Mouse (Mus musculus): ENCODE data around the gene Ipp. TPM values are rescaled to one million over a fixed set of nuclear protein-coding genes. Genes with fewer than 3 reads are reported as not detected.
A peak's percentile ranks its signal among the peaks of the same experiment; 100 is the strongest.

Ipp gene
- 14.0 and 15.2 TPM in 2 replicates for polyA plus RNA-seq (2015; fragmentation: Nextera tagmentation; extraction: Ambion mirVana)

GRCm38 (mm10) chr4:116507425-116508218, at the start of gene Ipp:
Gene Ipp (plus strand): TSS chr4:116507549.
- Histone ChIP-seq H3K9ac (peak within 1 kb of the TSS; percentile 48), H3K4me3 (replicated peaks) (peak within 1 kb of the TSS; percentile 66), H3K4me1 (peaks cover 6% of the 10 kb centered on the region; the same call in 1 of the 2 replicates), H3K27ac (peak within 1 kb of the TSS; percentile 94), H3K27me3 (replicated peaks) (no peaks in the 10 kb centered on the region), H3K4me2 (peak within 1 kb of the TSS; percentile 63), H3K36me3 (no peaks in the 10 kb centered on the region), H3K9me3 (no peaks in the 10 kb centered on the region)
- under 1% methylated on average over 47 of the region's 55 CpGs for WGBS
- peak; percentile 99 for ATAC-seq (ENCODE audit: insufficient read depth, low FRiP score, low read depth)

DNA sequence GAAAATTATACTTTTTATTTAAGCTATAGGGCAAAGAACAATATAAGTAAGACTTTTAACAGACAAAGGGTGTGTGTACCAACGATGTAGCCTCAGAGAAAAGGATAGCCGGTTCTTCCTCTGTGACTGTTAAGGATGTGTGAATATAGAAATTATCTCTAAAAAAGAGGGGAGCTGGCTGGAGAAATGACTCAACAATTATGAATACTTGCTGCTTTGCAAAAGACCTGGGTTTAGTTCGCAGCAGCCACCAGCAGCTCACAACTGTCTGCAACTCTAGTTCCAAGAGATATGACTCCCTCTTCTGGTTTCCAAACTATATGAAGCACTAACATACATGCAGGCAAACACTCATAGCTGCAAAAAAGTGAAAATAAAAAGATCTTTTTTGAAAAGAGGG, 45.4 kb upstream of the Ipp start:
- Histone ChIP-seq H3K4me1 (peaks cover 6% of the 10 kb centered on the region), H3K4me2 (0 out of 2 replicates have a peak overlapping the region, but pooled peaks have one; percentile 58), H3K27ac (no peak overlapping the region), H3K9me3 (no peaks in the 10 kb centered on the region), H3K27me3 (replicated peaks) (no peaks in the 10 kb centered on the region), H3K4me3 (replicated peaks) (0 out of 2 replicates have a peak overlapping the region, but pooled peaks have one; percentile 92), H3K9ac (no peak overlapping the region), H3K36me3 (no peaks in the 10 kb centered on the region)
- 88% methylated on average over 3 of the region's 3 CpGs for WGBS
- no peak for ATAC-seq (ENCODE audit: insufficient read depth, low FRiP score, low read depth)

DNA sequence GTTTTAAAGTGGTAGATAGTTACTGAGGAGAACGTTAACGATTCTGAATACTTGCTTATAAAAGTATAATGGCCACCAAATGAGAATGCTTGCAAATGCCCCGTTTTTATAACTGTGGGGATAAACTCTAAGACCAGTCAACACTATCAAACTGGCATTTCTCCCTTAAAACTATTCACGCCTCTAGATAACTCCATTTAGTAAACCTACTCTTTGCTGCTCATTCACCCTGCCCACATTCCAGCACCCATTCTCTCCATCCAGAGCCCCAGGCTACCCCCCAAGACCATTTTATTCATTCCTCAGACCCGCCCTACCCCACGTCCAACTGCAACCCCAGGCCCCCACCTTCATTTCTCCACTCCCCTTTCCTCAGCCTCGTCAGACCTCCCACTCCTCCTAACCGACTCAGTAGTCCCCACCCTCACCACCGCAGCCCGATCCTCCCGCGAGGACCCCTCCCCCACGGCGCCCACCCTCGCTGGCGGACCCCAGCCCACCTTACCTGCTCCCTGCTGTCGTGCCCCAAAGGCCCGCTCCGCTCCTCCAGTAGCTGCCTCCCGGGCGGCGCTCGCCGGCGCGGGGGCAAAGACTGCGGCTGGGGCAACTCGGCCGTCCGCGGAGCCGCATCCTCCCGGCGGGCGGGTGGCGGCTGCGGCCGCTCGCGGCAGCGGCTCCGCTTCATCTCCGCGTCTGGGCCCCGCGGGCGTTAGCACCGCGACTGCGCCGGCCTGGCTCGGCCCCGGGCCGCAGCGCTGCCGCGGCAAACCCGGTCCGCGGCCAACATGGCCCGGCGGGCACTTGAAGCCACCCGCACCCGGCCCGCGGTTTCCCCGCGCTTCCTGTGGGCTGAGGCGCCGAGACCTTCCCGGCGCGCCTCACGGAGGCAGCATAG, 43.9 kb upstream of the Ipp start:
- H3K4me1 ChIP-seq = peaks cover 6% of the 10 kb centered on the region
- under 1% methylated on average over 73 of the region's 74 CpGs for WGBS
- no peaks in the 10 kb centered on the region for H3K36me3 ChIP-seq
- H3K9ac ChIP-seq = peak overlapping the region; percentile 94
- peak overlapping the region; percentile 91 for H3K27ac ChIP-seq
- H3K27me3 ChIP-seq (replicated peaks) = no peaks in the 10 kb centered on the region
- peak overlapping the region; percentile 58 for H3K4me2 ChIP-seq
- no peaks in the 10 kb centered on the region for H3K9me3 ChIP-seq
- H3K4me3 ChIP-seq (replicated peaks) = peak overlapping the region; percentile 92
- peak; percentile 58 for ATAC-seq (ENCODE audit: insufficient read depth, low FRiP score, low read depth)

- 2% methylated on average over 55 of the region's 68 CpGs for WGBS
- H3K36me3 ChIP-seq = no peaks in the 10 kb centered on the region
These were observed 43.0 kb upstream of the Ipp start, which contains the start of gene Mast2 for GRCm38 (mm10) chr4:116464126-116464981. Gene Mast2 (minus strand): TSS chr4:116464183.

GRCm38 (mm10) chr4:116481322-116481721, 26.0 kb upstream of the Ipp start:
- no peak for ATAC-seq (ENCODE audit: insufficient read depth, low FRiP score, low read depth)
- 51% methylated on average over 2 of the region's 2 CpGs for WGBS
- Histone ChIP-seq H3K27ac (no peak overlapping the region), H3K36me3 (no peaks in the 10 kb centered on the region), H3K4me2 (no peak overlapping the region), H3K4me1 (no peaks in the 10 kb centered on the region), H3K27me3 (replicated peaks) (no peaks in the 10 kb centered on the region), H3K9me3 (no peaks in the 10 kb centered on the region), H3K9ac (no peak overlapping the region), H3K4me3 (replicated peaks) (no peak overlapping the region)

More at GRCm38 (mm10) chr4:116464126-116464981, 43.0 kb upstream of the Ipp start, which contains the start of gene Mast2:
- peak within 1 kb of the TSS; percentile 59 for H3K4me2 ChIP-seq
- peak within 1 kb of the TSS; percentile 92 for H3K4me3 ChIP-seq (replicated peaks)
- H3K27me3 ChIP-seq (replicated peaks) = no peaks in the 10 kb centered on the region
- H3K4me1 ChIP-seq = peaks cover 6% of the 10 kb centered on the region
- no peaks in the 10 kb centered on the region for H3K9me3 ChIP-seq
- H3K9ac ChIP-seq = peak within 1 kb of the TSS; percentile 94
- peak within 1 kb of the TSS; percentile 91 for H3K27ac ChIP-seq
- peak; percentile 93 for ATAC-seq (ENCODE audit: insufficient read depth, low FRiP score, low read depth)

DNA sequence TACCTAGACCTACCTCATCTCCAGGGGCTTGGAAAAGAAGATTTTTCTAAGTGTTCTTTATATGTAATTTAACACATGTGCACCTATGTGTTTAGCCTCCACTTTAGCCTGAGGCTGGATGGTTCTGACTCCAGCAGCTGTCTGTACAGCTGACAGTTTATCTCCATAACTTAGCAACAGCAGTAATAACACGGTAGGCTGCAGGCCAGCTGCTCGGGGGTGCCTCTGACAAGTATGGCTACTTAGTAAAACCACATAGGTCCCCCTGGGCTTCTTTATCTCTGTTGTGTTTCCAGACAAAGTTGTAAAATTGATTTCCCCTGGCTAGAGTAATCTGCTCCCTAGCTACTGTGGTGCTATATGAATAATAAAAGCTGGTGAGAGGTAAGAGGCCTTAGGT, 23.9 kb upstream of the Ipp start:
- H3K4me2 ChIP-seq = no peak overlapping the region
- no peaks in the 10 kb centered on the region for H3K27me3 ChIP-seq (replicated peaks)
- H3K36me3 ChIP-seq = no peaks in the 10 kb centered on the region
- no peak for ATAC-seq (ENCODE audit: insufficient read depth, low FRiP score, low read depth)
- no peak overlapping the region for H3K27ac ChIP-seq
- WGBS = 17% methylated on average over 2 of the region's 2 CpGs
- H3K4me1 ChIP-seq = no peaks in the 10 kb centered on the region
- H3K4me3 ChIP-seq (replicated peaks) = no peak overlapping the region
- H3K9me3 ChIP-seq = no peaks in the 10 kb centered on the region
- no peak overlapping the region for H3K9ac ChIP-seq

- no peaks in the 10 kb centered on the region for H3K27me3 ChIP-seq (replicated peaks)
- 37% methylated on average over 2 of the region's 2 CpGs for WGBS
- no peaks in the 10 kb centered on the region for H3K36me3 ChIP-seq
- H3K9ac ChIP-seq = no peak overlapping the region
- H3K9me3 ChIP-seq = no peaks in the 10 kb centered on the region
- H3K27ac ChIP-seq = no peak overlapping the region
- H3K4me3 ChIP-seq (replicated peaks) = no peak overlapping the region
- H3K4me2 ChIP-seq = no peak overlapping the region
- H3K4me1 ChIP-seq = peaks cover 10% of the 10 kb centered on the region; the same call in 1 of the 2 replicates
- ATAC-seq (ENCODE audit: insufficient read depth, low FRiP score, low read depth) = peak; percentile 70
These were observed 16.2 kb upstream of the Ipp start for GRCm38 (mm10) chr4:116491119-116491536.

DNA sequence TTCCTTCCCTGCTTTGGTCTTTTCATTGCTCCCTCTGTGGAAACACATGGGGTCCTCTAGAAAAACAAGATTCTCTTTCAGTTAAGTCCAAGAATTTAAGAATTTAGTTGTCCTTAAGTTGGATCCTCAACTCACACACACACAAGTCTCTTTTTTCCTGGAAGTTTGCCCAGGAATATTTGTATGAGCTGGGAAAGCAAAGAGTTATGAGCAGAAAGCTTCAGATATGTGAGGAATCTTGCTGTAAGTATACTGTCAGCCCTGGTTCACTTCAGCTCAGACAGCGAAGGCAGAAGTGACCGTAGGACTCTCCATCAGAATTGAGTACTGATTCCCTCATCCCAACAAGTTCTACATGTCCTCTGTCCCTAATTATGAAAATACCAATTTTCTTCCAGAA, 15.5 kb upstream of the Ipp start:
- peak overlapping the region; percentile 37; the same call in 1 of the 2 replicates for H3K27ac ChIP-seq
- H3K36me3 ChIP-seq = no peaks in the 10 kb centered on the region
- peaks cover 10% of the 10 kb centered on the region; the same call in 1 of the 2 replicates for H3K4me1 ChIP-seq
- H3K4me2 ChIP-seq = no peak overlapping the region
- H3K9ac ChIP-seq = no peak overlapping the region
- WGBS = 43% methylated on average over 2 of the region's 2 CpGs
- ATAC-seq (ENCODE audit: insufficient read depth, low FRiP score, low read depth) = no peak
- no peaks in the 10 kb centered on the region for H3K27me3 ChIP-seq (replicated peaks)
- H3K4me3 ChIP-seq (replicated peaks) = no peak overlapping the region
- H3K9me3 ChIP-seq = no peaks in the 10 kb centered on the region

- Histone ChIP-seq H3K9me3 (no peaks in the 10 kb centered on the region), H3K9ac (no peak overlapping the region), H3K4me1 (peaks cover 10% of the 10 kb centered on the region; the same call in 1 of the 2 replicates), H3K4me2 (no peak overlapping the region), H3K27ac (peak overlapping the region; percentile 37; the same call in 1 of the 2 replicates), H3K36me3 (no peaks in the 10 kb centered on the region), H3K4me3 (replicated peaks) (no peak overlapping the region), H3K27me3 (replicated peaks) (no peaks in the 10 kb centered on the region)
- no peak for ATAC-seq (ENCODE audit: insufficient read depth, low FRiP score, low read depth)
- WGBS = 46% methylated on average over 4 of the region's 4 CpGs
These were observed 14.9 kb upstream of the Ipp start for GRCm38 (mm10) chr4:116492460-116492859.

DNA sequence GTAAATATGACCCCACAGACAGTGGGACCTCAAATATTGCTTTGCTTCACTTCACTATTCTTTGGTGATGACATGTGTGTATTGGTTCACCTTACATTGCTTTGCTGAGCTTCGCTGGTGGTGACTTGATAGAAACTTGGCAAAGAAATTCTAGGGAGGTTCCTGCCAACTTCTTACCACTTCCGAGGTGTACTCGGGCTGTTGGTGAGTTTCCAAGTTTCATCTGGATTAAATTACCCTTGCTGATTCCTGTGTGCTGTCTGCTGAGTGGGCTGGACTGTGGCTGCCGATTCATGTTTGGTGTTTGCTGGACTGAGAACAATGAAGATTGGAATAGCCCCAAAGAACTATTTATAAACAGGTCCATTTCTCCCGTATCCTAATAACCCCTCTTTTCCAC, 13.7 kb upstream of the Ipp start:
- WGBS = 79% methylated on average over 5 of the region's 5 CpGs
- no peak overlapping the region for H3K4me2 ChIP-seq
- H3K27ac ChIP-seq = no peak overlapping the region
- no peak for ATAC-seq (ENCODE audit: insufficient read depth, low FRiP score, low read depth)
- no peak overlapping the region for H3K9ac ChIP-seq
- peaks cover 10% of the 10 kb centered on the region; the same call in 1 of the 2 replicates for H3K4me1 ChIP-seq
- H3K27me3 ChIP-seq (replicated peaks) = no peaks in the 10 kb centered on the region
- no peaks in the 10 kb centered on the region for H3K9me3 ChIP-seq
- H3K36me3 ChIP-seq = no peaks in the 10 kb centered on the region
- no peak overlapping the region for H3K4me3 ChIP-seq (replicated peaks)

DNA sequence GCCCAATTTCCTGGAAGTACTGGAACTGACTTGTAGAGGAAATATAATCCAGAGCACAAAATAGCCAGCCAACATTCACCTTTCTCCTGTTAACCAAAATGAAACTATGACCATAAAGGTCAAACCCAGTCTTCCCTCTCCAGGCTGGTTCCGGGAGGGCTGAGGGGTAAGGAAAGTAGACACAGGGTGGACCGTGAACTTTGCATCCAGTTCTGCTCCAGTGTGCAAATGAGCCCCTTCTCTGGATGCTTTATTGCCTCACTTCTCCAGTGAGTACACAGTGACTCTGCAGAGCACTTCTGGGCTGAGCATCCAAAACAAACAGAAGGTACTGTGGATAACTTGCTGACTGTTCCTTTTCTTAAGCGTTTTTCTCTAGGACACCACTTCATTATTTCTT, 7.4 kb upstream of the Ipp start:
- Histone ChIP-seq H3K9me3 (no peaks in the 10 kb centered on the region), H3K27ac (no peak overlapping the region), H3K4me1 (no peaks in the 10 kb centered on the region), H3K27me3 (replicated peaks) (no peaks in the 10 kb centered on the region), H3K4me2 (no peak overlapping the region), H3K4me3 (replicated peaks) (no peak overlapping the region), H3K9ac (no peak overlapping the region), H3K36me3 (no peaks in the 10 kb centered on the region)
- WGBS = 66% methylated on average over 3 of the region's 3 CpGs
- ATAC-seq (ENCODE audit: insufficient read depth, low FRiP score, low read depth) = no peak
